Mouse (Mus musculus): ENCODE data around the gene Rab8a.

GRCm38 (mm10) chr8:72146556-72146955 lies 14.4 kb upstream of the Rab8a start:
- TF ChIP-seq CTCF (IDR thresholded peaks at IDR 0.05; ENCODE audit: insufficient read depth, low read depth, low read length) (no peak), POLR2A (IDR thresholded peaks at IDR 0.05; ENCODE audit: insufficient read depth, low read depth, low read length) (no peak)

Data from olfactory bulb, adult 2 months (tissue).